Mouse (Mus musculus) spleen, postnatal 36 days (tissue): Measurements from ENCODE around the gene Asgr2.
"Not testable (repeated sequence)": the region's sequence is repeated elsewhere in the genome, so short reads cannot be mapped to it uniquely, and the experiment has no call there.

Experiments
- DNase-seq, 2 experiments: peaks; one replicate each; pipeline ENCODE4 v3.0.0; 2022; ENCODE audit warnings: low spot score in 2 of 2, mixed read lengths in 1 of 2

The Asgr2 gene

GRCm38 (mm10) chr11:70091986-70092783 lies at the start of gene Asgr2:
Gene Asgr2 (plus strand): TSS chr11:70092644.
- peak in 1 of 2 experiments; percentile 26 for DNase-seq

GRCm38 (mm10) chr11:70043665-70044064 lies 48.8 kb upstream of the Asgr2 start:
- no peak for DNase-seq

- DNase-seq = no peak
Observed at GRCm38 (mm10) chr11:70045435-70045834, 47.0 kb upstream of the Asgr2 start.

GRCm38 (mm10) chr11:70049366-70049765 lies 43.1 kb upstream of the Asgr2 start:
- no peak for DNase-seq

- no peak for DNase-seq
Observed at GRCm38 (mm10) chr11:70049816-70050215, 42.6 kb upstream of the Asgr2 start.

GRCm38 (mm10) chr11:70053156-70053555 lies 39.3 kb upstream of the Asgr2 start:
- DNase-seq = no peak

GRCm38 (mm10) chr11:70053898-70054570 lies 38.4 kb upstream of the Asgr2 start, which contains the start of gene Asgr1:
Gene Asgr1 (plus strand): TSS chr11:70054085.
- DNase-seq = no peak

GRCm38 (mm10) chr11:70055618-70056214 lies 36.7 kb upstream of the Asgr2 start:
- peak; percentile 43 to 60 for DNase-seq

- no peak for DNase-seq
Observed at GRCm38 (mm10) chr11:70057805-70058204, 34.6 kb upstream of the Asgr2 start.

GRCm38 (mm10) chr11:70059930-70060329 lies 32.5 kb upstream of the Asgr2 start:
- no peak for DNase-seq

- DNase-seq = no peak
Observed at GRCm38 (mm10) chr11:70063053-70063452, 29.4 kb upstream of the Asgr2 start.

GRCm38 (mm10) chr11:70066701-70067100 lies 25.7 kb upstream of the Asgr2 start:
- no peak for DNase-seq

- no peak for DNase-seq
Observed at GRCm38 (mm10) chr11:70068245-70068644, 24.2 kb upstream of the Asgr2 start.

GRCm38 (mm10) chr11:70070057-70070456 lies 22.4 kb upstream of the Asgr2 start:
- no peak for DNase-seq

- not testable (repeated sequence) for DNase-seq
Observed at GRCm38 (mm10) chr11:70070603-70071002, 21.8 kb upstream of the Asgr2 start.

GRCm38 (mm10) chr11:70074379-70075071 lies 17.9 kb upstream of the Asgr2 start:
- DNase-seq = peak; percentile 34 to 51

- peak in 1 of 2 experiments; percentile 33 for DNase-seq
Observed at GRCm38 (mm10) chr11:70075581-70075980, 16.9 kb upstream of the Asgr2 start.

GRCm38 (mm10) chr11:70077441-70077840 lies 15.0 kb upstream of the Asgr2 start:
- no peak for DNase-seq

- no peak for DNase-seq
Observed at GRCm38 (mm10) chr11:70079175-70079574, 13.3 kb upstream of the Asgr2 start.

GRCm38 (mm10) chr11:70079928-70080327 lies 12.5 kb upstream of the Asgr2 start:
- DNase-seq = peak; percentile 57 to 61

- no peak for DNase-seq
Observed at GRCm38 (mm10) chr11:70080803-70081590, 11.4 kb upstream of the Asgr2 start.
